Mouse (Mus musculus) heart, postnatal 0 days (tissue): ENCODE data around the gene Nedd1.

Source experiments
- CTCF ChIP-seq: IDR thresholded peaks from 2 replicates; pipeline ENCODE4 v1.5.1; 2016; ENCODE audit warnings: antibody characterized with exemption, control low read depth, low read depth
- EP300 ChIP-seq: IDR thresholded peaks from 2 replicates; pipeline ENCODE4 v1.6.1; 2016; ENCODE audit warnings: antibody characterized with exemption, low read depth

GRCm38 (mm10) chr10:92651266-92651665 lies 71.0 kb downstream of the Nedd1 start:
- no peak for TF ChIP-seq CTCF
- TF ChIP-seq EP300: no peak
